Mouse (Mus musculus): ENCODE measurements at regions not wholly inside any gene's neighbourhood (a gene's known extent, or its start where the extent isn't known, plus 50 kb on each side); places are given as distances from the start of the nearest gene placed in this dataset.

- Histone ChIP-seq H3K27ac (ENCODE audit: insufficient read depth, low read length) (no peak overlapping the region), H3K4me1 (ENCODE audit: control insufficient read depth, insufficient read depth, low read length) (no peaks in the 10 kb centered on the region), H3K4me3 (ENCODE audit: insufficient read depth, low read length) (no peak overlapping the region)
- no peak for TF ChIP-seq CTCF (IDR thresholded peaks at IDR 0.05; ENCODE audit: borderline replicate concordance, insufficient read depth, low read length)
- TF ChIP-seq POLR2A (IDR thresholded peaks at IDR 0.05; ENCODE audit: low read depth, low read length), result no peak
These were observed 243.4 kb upstream of the Brinp1 start for GRCm38 (mm10) chr4:69197577-69197976.

- no peak for TF ChIP-seq POLR2A (IDR thresholded peaks at IDR 0.05; ENCODE audit: low read depth, low read length)
- no peak for TF ChIP-seq CTCF (IDR thresholded peaks at IDR 0.05; ENCODE audit: borderline replicate concordance, insufficient read depth, low read length)
- H3K4me1 ChIP-seq (ENCODE audit: control insufficient read depth, insufficient read depth, low read length), result no peaks in the 10 kb centered on the region
- H3K4me3 ChIP-seq (ENCODE audit: insufficient read depth, low read length), result no peak overlapping the region
These were observed 241.9 kb upstream of the Brinp1 start for GRCm38 (mm10) chr4:69196094-69196493.

GRCm38 (mm10) chr4:69195645-69196044 is 241.4 kb upstream of the Brinp1 start:
- TF ChIP-seq CTCF (IDR thresholded peaks at IDR 0.05; ENCODE audit: borderline replicate concordance, insufficient read depth, low read length) (peak; percentile 60; the same call in 1 of the 2 replicates), POLR2A (IDR thresholded peaks at IDR 0.05; ENCODE audit: low read depth, low read length) (no peak)
- no peak overlapping the region for H3K27ac ChIP-seq (ENCODE audit: insufficient read depth, low read length)
- H3K4me3 ChIP-seq (ENCODE audit: insufficient read depth, low read length), result peak overlapping the region; percentile 30
- H3K4me1 ChIP-seq (ENCODE audit: control insufficient read depth, insufficient read depth, low read length), result no peaks in the 10 kb centered on the region

More at GRCm38 (mm10) chr4:69196094-69196493, 241.9 kb upstream of the Brinp1 start:
- H3K27ac ChIP-seq (ENCODE audit: insufficient read depth, low read length), result no peak overlapping the region

Measured in embryonic fibroblast, embryonic 13.5 days (primary cell).